Mouse (Mus musculus): Measurements from ENCODE around the gene Narf.

- TF ChIP-seq CTCF (IDR thresholded peaks at IDR 0.05; ENCODE audit: insufficient read depth, low read depth, low read length) (no peak), POLR2A (IDR thresholded peaks at IDR 0.05; ENCODE audit: insufficient read depth, low read depth, low read length) (no peak)
Observed at GRCm38 (mm10) chr11:121198622-121199021, 38.4 kb upstream of the Narf start.

Measured in olfactory bulb, adult 2 months (tissue).